Mouse (Mus musculus) bone marrow macrophage, adult 2 months (primary cell): ENCODE measurements around the gene Cfap61.

ENCODE experiments used
- CTCF ChIP-seq: IDR thresholded peaks from 2 replicates; pipeline ENCODE4 v1.5.1; 2012; ENCODE audit warnings: low read depth, mild to moderate bottlenecking, low read length, moderate library complexity
- POLR2A ChIP-seq: IDR thresholded peaks from 2 replicates; pipeline ENCODE4 v1.6.1; 2012; ENCODE audit warnings: mild to moderate bottlenecking, low read depth, low read length, borderline replicate concordance

- TF ChIP-seq POLR2A: no peak
- TF ChIP-seq CTCF: no peak
Measured at GRCm38 (mm10) chr2:146050069-146050468, 115.5 kb downstream of the Cfap61 start.
